Mouse (Mus musculus): ENCODE results near the gene Acyp1.

DNA sequence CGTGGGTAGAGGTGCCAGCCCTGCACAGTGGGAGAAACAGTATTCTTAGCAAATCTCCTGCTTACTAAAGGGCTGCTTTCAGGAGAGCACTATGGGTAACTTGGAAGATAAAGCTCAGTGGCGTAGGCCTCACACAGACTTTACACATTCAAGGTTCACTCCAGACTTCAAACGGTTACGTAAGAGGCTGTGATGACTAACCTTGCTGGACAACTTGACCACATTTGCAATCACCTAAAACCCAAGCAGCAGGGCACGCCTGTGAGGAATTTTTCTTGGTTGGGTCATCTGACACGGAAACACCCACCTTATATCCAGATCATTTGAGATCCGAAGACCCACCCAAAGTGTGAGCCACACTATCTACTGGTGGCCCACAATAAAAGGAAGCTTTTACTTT, 41.9 kb upstream of the Acyp1 start:
- no peak for TF ChIP-seq CTCF (IDR thresholded peaks at IDR 0.05; ENCODE audit: low read depth)
- no peak for TF ChIP-seq EP300 (IDR thresholded peaks at IDR 0.05; ENCODE audit: low read depth)

Measured in liver, postnatal 0 days (tissue).